Mouse (Mus musculus): ENCODE measurements around the gene Pex26.

The Pex26 gene

DNA sequence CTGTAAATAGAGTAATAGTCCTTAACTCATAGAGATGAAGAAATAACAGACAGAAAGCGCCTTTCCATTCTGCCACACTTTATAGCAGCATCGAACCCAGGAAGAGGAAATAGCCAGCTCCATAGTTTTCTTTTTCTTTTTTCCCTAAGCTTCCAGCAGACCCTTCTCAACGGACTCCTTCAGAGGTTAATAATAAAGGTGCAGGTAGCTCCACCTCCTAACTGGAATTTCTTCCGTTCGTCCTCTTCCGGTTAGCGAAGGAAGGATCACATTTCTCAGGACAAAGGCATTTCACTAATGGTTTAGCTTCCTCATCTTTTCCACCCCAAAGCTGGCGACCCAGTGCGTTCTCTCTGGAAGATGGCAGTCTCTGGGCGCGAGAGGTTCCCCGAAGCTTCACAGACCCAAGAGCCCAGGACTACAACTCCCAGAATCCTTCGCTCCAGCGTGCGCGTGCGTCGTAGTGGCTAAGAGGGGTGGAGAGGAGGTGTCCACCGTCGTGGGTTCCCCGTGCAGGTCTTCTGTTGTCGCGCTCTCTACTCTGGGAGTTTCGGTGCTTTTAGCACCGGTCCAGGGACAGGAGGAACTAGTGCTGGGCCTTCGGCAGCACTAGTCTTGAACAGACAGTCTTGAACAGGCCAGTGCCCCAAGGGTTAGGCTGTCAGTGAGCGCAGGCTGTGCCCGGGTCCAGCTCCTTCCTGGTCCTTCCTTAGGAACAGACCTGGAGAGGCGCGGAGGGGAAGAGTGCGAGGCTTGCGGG, at the start of gene Pex26:
Gene Pex26, plus strand, starts transcription at position 254 of the 760 bp plus-strand sequence.
- peak; percentile 60 for DNase-seq (ENCODE audit: low spot score)

- DNase-seq (ENCODE audit: low spot score) = no peak
Measured at GRCm38 (mm10) chr6:121134249-121134648, 49.2 kb upstream of the Pex26 start.

- DNase-seq (ENCODE audit: low spot score) = no peak
Measured at GRCm38 (mm10) chr6:121134884-121135283, 48.6 kb upstream of the Pex26 start.

- DNase-seq (ENCODE audit: low spot score) = no peak
Measured at GRCm38 (mm10) chr6:121137222-121137621, 46.2 kb upstream of the Pex26 start.

DNA sequence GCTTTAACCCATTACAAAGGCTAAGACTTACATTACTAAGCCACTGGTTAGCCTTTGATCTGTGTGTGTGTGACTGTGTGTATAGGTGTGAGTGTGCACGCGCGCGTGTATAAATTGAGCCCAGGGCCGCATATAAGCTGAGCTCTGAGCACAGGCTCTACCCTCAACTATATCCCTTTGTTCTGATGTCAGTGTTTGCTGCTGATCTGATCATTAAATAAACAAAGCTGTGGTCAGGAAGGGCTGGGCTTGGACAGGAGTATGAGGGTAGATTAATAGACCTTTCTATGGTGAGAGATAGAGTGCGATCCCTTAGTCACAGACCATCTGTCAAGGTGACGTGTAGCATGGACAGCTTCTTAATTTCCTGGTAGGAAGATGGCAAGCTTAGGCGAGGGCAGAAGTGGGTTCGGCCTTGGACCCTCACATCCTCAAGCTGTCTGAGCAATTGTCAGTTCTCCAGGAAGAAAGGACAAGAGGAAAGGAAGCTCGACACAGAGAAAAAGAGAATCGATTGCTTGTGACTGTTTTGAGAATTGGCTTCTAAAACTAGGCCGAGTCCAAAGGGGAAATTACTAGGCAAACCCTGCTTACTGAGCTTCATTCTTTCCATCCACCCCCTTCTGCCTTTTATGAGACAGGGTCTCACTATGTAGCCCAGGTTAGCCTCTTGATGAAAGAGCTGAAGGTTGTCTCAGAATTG, 45.0 kb upstream of the Pex26 start:
- no peak for DNase-seq (ENCODE audit: low spot score)

DNA sequence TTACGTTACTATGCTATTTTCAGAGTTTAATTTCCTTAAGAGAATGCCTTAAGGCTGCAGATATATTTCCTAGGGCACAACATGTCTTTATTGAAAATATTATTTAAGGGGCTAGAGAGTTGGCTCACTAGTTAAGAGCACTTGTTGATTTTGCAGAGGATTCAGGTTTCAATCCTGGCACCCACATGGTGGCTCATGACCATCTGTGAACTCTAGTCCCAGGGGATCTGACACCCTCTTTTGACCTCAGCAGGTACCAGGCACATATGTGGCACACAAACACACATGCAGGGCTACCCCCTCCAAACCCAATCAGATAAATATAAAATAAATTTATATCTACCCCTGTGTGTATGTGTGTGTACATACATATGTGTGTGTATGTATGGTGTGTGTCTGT, 44.2 kb upstream of the Pex26 start:
- no peak for DNase-seq (ENCODE audit: low spot score)

DNA sequence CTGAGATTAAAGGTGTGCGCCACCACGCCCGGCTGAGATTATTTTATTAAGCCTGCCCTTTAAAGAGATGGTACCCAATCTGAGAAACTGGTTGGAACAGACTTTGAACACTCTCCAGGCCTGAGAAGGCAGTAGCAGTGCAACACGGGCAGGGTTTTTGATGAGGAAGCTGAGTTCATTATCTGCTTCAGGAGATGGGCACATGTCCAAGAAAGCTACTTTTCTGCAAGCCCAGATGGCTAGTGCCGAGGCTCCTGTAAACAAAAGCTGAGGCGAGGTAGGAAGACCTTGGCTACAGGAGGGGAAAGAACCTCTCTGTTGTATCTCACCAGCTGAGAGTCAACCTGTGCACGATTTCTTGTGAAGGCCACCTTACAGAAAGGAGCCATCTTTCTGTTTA, 41.2 kb upstream of the Pex26 start:
- no peak for DNase-seq (ENCODE audit: low spot score)

GRCm38 (mm10) chr6:121143439-121143838, 40.0 kb upstream of the Pex26 start:
- no peak for DNase-seq (ENCODE audit: low spot score)

DNA sequence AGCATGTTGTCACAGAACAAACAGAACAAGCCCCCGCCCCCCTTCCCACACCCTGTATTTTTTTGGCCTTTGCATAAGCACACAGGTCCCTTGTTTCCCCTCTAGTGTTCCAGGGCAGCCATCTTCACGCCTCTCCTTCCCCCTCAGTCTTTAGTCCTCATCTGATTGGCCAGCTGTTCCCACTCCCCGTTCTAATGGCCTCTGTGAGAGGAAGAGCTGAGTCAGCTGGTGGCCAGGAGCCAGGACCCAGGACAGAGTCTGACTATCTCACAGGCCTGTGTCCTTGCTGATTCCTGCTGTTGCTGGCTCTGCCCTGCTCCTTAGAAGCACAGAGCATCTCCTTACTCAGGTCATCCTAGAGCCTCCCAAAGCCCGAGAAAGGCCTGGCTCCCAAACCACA, 39.4 kb upstream of the Pex26 start:
- no peak for DNase-seq (ENCODE audit: low spot score)

DNA sequence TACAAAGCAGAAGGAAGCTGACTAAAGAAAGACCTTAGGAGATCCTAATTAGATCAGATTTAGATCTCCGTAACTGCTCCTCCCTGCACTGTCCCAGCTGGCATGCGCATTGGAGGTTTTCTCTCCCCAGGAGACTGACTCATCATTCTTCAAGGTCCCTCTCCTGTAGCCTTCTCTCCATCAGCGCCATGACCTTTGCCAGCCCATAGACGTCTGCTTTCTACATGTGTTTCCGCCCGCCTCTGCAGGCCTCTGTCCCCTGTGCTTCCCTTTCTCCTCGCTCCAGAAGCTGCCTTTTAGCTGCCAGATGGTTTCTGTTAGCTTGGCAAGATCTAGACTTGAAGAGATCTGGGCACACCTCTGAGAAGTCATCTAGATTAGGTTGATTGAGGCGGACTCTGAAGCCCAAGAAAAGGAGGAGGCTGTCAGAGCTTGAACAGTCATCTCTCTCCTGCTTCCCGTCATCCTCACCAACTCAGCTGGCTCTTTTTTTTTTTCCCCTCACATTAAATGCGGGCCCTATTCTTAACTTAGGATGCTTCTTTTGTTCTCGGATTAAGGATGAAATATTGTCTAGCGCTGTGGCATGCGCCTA, 38.4 kb upstream of the Pex26 start:
- DNase-seq (ENCODE audit: low spot score) = no peak

DNA sequence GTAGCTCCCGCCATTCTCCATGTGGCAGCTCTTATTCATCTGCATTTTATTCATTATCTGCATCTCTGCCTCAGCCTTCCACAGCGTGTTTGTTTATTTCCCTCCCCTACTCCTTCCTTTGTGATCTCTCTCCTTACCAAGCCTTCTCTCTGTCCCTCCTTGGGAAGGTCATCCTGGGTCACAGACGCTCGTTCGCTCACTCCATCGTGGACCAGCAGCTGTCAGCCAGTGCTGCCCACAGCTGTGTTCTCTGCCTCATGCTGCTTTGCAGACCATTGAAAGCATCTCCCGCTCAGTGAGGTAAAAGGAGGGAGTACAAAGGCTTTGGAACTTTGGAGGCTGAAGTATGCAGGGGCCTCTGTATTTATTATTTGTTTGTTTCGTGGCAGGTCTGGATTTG, 37.6 kb upstream of the Pex26 start:
- DNase-seq (ENCODE audit: low spot score) = no peak

GRCm38 (mm10) chr6:121146798-121147197, 36.7 kb upstream of the Pex26 start:
- no peak for DNase-seq (ENCODE audit: low spot score)

- no peak for DNase-seq (ENCODE audit: low spot score)
Measured at GRCm38 (mm10) chr6:121148360-121148759, 35.1 kb upstream of the Pex26 start.

- no peak for DNase-seq (ENCODE audit: low spot score)
Measured at GRCm38 (mm10) chr6:121149420-121149819, 34.0 kb upstream of the Pex26 start.

DNA sequence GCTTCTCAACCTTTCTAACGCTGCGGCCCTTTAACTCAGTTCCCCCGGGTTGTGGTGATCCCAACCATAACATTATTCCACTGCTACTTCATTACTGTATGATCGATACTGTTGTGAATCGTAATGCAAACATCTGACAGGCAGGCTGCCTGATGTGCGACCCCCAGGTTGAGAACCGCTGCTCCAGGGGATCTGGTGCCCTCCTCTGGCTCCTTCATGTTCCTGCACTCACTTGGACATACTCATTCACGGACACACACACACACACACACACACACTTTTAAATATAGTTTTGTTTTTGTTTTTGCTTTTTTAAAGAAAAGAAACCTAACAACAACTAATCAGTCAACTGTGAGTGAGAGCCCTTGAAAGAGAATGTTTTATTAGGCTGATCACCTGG, 33.3 kb upstream of the Pex26 start:
- DNase-seq (ENCODE audit: low spot score) = no peak

DNA sequence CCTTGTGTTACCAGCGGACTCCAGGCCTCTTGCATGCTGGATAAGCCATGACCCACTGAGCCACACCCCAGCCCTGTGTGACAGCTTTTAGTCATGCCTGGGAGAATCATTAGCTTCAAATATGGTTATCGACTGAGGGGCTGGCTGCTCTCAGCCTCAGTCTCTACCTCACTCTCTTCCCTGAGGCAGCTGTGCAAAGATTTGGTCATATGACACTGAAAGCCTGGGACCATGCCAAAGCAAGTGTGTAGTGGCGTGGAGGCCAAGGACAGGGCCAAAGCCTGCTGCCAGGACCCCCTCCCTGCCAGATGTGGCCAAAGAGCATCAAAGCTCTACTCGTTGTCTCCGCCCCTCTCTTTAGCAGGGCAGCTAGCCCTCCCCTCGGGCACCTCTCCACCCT, 31.7 kb upstream of the Pex26 start:
- no peak for DNase-seq (ENCODE audit: low spot score)

- no peak for DNase-seq (ENCODE audit: low spot score)
Measured at GRCm38 (mm10) chr6:121153177-121153576, 30.3 kb upstream of the Pex26 start.

GRCm38 (mm10) chr6:121154451-121155300, 28.8 kb upstream of the Pex26 start:
- no peak for DNase-seq (ENCODE audit: low spot score)

GRCm38 (mm10) chr6:121156030-121156429, 27.4 kb upstream of the Pex26 start:
- DNase-seq (ENCODE audit: low spot score) = no peak

DNA sequence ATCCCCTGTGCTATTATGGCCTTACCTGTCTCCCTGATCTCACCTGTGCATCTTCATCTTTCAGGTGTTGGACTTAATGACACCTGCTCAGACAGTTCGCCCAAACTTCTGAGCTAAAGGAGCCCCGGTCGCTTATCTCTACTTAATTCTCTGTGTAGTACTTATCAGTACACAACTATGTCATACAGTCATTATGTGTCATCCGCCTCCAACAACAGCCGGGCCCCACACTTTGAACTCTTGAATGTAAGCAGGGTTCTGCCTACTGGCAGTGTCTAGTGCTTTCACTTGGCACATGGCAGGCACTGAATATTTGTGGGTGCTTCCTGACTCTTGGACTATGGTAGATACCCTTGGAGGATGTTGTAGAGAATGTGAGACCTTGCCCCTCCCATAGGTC, 23.9 kb upstream of the Pex26 start:
- no peak for DNase-seq (ENCODE audit: low spot score)

DNA sequence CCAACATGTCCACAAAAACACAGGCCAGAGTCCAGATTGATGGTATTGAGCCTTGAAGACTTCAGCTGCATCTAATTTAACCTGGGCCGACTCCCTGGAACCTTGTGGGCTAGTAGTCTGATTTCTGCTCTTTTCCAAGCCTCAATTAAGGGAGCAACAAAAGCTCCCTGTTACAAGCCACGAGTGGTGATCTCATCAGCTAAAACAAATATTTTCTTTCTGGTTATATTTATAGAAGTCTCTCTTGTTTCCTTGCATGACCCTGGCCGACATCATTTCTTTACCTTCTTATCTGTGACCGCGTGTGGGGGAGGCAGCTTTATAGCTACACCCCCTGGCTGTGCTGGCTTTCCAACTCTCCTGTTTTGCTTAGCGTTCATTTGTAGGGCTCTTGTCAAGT, 23.3 kb upstream of the Pex26 start:
- no peak for DNase-seq (ENCODE audit: low spot score)

- no peak for DNase-seq (ENCODE audit: low spot score)
Measured at GRCm38 (mm10) chr6:121162616-121163015, 20.9 kb upstream of the Pex26 start.
